Mouse (Mus musculus): ENCODE measurements around the gene Ubtf.

Gene Ubtf

GRCm38 (mm10) chr11:102317298-102317900 lies 2.1 kb downstream of the Ubtf start:
- no peak for DNase-seq

DNA sequence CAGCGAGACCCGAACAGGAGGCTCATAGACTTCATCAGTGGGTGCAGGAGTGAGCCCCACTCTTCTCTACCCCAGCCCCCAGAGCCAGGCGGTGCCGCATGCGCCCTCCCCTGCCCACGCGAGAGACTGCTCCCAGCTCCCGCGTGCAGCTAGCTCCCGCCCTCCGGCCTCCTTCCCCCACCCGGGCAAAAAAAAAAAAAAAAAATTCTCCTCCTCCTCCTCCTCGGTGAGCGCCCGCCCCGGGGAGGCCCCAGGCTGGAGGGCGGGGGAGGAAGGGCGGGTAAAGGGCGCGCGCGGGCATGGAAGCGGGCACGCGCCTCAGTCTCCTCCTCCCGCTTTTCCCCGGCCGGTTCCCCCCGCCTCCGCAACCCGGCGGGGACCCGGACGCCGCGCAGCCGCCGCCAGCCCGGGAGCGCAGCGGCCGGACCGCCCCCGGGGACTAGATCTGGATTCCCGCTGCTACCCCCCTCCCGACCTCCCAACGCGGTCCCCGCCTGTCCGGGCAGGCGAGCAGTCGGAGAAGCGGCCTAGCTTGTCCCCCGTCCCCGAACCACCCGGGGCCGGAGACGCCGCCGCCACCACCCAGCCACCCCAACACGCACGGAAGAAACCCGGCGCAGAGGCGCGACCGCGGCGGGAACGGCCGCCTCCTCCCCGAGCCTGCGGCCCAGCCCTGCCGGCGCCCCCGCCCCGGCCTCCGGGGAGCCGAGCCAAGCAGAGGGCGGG lies 2.8 kb downstream of the Ubtf start:
- DNase-seq, result peak; percentile 90 to 95

DNA sequence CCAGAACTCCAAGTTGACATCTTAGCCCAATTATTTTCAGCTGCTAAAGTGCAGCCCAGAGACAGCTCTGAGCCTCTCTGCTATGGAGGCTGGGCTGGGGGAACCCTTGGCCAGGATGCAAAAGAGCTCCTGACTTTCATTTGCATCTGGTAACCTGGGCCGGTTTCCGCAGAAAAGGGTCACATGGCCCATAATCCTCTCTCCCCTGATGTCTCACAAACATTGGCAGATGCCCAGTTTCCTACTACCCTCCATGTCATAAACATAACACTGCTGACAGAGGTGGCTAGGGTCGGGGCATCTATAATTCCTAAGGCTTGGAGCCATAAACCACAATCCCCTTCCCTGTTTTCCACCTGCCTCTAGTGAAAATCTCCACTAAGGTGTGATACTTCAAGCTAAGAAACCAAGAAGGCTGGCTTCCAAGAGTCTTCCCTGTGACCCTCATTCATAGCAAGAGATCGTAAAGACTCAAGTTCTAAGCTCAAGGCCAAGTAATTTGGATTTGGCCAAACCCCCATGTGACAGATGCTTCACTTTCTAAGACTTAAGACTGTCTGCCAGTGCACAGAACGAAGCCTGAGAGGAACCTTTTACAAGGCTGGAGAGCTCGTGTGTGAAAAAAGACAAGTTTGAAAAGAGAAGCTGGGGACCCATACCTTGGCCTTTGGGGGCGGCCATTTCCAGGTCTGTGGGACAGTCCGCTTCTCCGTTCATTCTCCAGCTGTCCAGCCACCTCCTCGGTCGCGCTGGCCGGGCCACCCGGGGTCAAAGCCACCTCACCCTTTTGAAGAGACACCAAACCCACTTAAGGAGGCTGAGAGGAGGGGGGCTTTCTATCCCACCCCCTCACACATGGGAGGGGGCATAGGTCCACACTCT lies 3.6 kb downstream of the Ubtf start:
- DNase-seq, result peak in 1 of 2 experiments; percentile 60

- DNase-seq, result no peak
Measured at GRCm38 (mm10) chr11:102314321-102314720, 5.2 kb downstream of the Ubtf start.

- DNase-seq, result no peak
Measured at GRCm38 (mm10) chr11:102312586-102312985, 7.0 kb downstream of the Ubtf start.

DNA sequence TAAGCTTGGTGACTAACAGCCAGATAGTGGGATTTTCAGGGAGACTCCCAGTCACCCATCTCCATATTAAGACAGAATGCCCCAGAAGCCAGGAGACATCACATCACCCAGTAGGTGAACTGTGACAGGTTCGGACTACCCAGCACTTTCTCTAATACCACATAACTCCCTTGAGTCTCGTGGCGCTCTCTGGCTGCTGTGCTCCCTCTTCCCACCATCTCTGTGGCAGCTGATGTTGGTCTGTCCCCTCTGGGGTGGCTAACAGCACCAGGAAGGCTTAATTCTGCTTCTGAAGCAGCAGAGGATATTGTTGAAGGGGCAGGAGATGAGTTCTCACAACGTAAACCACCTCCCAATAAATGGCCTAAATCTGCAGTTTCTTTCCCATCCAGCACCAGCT lies 7.6 kb downstream of the Ubtf start:
- DNase-seq, result peak in 1 of 2 experiments; percentile 21

GRCm38 (mm10) chr11:102310768-102311695 lies 8.5 kb downstream of the Ubtf start:
- peak; percentile 9 to 72 for DNase-seq

GRCm38 (mm10) chr11:102309821-102310617 lies 9.5 kb downstream of the Ubtf start:
- peak in 1 of 2 experiments; percentile 57 for DNase-seq

DNA sequence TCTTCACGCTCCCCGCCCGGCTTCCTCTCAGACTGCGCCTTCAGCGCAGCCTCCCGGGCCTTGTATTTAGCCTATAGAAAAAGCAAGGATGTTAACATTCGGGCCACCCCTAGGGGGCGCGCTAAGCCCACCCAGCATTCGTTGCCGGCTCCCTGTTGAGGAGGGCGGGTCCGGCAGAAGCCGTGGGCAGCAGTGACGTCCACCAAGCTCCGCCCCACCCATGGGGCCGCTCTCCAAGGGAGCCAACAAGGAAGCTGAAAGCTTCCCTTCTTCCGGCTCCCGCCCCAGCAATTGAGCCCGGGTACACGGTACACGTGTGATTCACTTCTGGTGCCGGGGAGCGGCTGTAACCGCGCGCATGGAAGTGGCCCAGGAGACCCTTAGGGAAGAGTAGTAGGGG lies 10.6 kb downstream of the Ubtf start:
- DNase-seq, result peak; percentile 96 to 98

- peak in 1 of 2 experiments; percentile 39 for DNase-seq
Measured at GRCm38 (mm10) chr11:102308104-102308503, 11.4 kb downstream of the Ubtf start.

DNA sequence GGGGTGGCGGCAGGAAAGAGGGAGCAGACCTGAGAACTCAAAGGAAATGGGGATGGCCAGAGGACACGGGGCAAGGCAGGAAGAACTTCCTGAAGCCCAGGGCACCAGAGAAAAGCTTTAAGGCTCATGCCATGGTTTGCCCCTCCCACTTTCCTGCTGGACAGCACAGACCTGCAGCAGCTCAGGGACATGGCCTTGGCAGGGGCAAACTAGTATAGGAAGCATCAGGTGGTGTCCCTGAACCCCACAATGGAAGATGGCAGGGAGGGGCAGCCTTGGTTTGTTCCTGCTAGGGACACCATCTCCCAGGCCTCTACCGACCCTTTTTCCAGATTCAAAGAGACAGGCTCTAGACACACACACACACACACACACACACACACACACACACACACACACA lies 14.2 kb downstream of the Ubtf start:
- DNase-seq, result no peak

DNA sequence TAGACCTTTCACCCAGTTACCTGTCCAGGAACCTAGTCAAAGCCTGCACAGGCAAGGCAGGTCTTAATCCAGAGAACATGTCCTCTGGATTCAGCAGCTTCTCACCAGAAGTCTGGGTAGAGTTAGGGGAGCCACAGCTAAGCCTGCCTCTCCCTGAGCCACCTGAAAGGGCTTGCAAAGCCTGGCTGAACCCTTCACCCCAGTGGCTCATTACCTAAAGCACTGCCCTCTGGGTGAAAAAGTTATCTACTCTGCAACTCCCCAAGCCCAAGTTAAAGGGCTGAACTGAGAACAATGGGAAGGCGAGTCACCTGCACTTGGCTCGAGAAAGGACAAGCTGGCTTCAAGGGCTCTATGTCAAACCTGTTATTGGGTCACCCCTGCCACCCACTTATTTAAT lies 15.4 kb downstream of the Ubtf start:
- DNase-seq, result no peak

GRCm38 (mm10) chr11:102299839-102300238 lies 19.7 kb downstream of the Ubtf start:
- peak; percentile 56 to 83 for DNase-seq

DNA sequence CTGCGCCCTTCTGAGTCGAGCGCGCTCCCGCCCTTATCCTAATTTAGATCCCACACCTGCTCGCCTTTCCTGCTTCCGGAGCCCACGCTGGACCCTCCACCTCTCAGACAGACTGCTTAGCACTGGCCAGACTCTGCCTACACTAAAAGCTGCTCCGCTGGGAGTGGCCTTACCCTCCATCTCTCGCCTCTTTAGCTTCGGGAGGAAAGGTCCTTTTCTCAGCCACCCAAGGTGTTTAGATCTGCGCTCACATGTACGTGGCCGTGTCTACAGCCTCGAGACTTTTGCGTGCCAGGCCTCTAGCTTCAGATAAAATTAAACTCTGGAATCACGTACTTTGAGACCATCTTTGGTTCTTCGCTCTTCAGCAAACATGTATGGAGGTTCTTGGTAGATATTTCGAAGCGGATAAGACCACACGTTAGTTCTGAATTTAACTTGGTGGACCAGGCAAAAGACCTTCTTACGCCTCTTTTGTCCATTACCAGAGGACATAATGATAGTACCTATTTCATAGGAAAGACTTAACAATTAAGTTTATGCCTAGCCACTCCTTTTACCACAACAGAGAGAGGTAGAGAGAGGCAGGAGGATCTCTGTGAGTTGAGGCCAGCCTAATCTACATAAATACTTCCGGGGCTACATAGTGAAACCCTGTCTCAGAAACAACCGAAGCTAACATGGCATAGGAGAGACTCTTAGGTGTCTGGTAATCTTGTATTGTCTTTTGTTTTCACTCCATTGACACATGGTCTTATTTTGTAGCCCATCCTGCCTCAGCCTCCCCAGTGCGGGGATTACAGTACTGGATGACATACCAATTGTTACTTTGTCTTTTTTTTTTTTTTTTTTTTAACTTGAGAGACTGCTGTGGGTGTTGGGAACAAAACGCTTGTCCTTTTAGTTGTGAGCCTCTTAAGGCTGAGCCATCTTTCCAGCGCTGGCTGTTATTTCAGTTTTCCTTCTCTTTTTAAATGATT lies 21.7 kb downstream of the Ubtf start:
- no peak for DNase-seq

DNA sequence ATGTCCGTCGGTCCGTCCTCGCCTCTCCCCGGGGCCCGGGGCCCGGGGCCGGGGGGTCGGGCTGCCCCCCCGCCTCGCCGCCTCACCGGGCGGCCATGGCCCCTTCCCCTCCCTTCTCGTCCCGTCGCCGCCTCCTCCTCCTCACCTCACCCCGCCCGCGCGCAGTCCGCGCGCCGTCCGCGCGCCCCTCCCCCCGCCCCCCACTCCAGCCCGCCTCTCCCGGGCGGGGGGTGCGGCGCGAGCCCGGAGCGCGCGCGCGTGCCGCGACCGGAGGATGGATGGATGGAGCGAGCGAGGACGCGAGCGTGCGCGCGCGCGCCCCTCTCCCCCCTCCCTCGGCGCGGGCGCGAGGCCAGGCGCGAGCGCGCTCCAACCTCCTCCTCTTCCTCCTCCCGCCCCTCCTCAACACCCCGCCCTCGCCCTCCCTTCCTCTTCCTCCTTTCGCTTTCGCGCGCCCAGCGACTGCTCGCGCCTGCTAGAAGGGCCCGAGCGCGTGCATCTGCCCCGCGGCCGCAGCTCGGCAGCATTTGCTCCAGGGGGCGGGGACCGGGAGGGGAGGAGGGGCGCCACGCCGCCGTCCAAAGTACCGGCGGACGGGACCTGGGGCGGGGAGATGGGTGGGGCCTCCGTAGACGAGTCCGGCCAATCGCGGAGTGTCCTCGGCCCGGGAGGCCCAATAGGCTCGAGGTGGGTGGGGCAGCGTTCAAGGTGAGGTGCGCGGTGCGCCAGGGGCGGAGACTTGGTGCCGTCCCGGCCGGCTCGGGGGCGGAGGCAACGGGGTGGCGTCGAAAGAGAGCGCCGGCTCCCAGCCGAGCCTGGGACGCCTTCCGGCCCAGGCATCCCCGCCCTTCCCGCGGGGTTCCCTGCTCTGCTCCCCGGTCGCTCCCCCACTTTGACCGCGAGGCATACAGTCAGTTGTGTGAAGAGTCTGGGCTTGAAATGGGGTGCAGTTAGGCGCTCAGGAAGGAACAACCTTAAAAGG lies 22.8 kb downstream of the Ubtf start, which contains the start of gene Atxn7l3:
Gene Atxn7l3, minus strand, starts transcription at position 141 of the 982 bp plus-strand sequence.
- DNase-seq, result peak; percentile 99 to 100

DNA sequence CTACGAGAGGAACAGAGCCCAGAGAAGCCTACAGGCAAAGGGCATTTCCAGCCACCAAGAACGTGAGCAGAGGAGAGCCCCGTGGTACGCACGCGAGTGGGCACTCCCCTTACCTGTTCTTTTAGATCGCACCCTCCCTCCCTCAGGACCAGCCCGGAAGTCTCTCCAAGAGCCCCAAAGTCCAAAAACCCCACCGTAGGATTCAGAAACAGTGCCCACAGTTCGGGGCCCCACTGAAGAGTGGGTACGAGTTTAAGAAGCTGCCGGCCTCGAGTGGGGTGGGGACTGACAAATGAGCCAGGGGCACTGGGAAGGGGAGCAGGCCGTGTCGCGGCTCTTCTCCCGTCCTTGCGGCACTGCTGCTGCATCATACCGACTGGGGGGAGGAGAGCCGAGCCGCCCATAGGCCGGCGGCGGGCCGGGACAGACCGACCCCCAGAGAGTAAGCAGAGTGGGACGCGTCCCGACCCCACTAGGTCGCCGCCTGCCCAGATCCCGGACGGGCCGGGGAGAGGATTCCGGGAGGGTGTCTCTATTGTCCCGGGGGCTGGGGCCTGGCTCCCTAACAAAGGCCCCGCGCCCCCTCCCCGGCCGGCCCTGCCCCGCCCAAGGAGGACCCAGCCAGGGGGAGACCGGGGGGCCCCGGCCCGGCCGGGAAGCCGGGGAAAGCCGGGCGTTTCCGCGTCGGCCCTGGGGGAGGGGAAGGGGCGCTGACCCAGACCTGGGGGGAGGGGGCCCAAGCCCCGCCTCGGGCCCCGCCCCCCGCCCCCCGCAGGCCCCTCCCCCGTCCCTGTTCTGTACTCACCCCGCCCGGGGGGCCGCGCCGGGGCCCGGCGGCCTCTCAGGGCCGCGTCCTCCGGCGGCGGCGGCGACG lies 23.7 kb downstream of the Ubtf start:
- peak; percentile 53 to 81 for DNase-seq

GRCm38 (mm10) chr11:102294887-102295597 lies 24.5 kb downstream of the Ubtf start:
- peak in 1 of 2 experiments; percentile 43 for DNase-seq
